Mouse (Mus musculus) midbrain, embryonic 16.5 days (tissue): ENCODE results near the gene Cntnap2. TPM values are rescaled to one million over a fixed set of nuclear protein-coding genes. Genes with fewer than 3 reads are reported as not detected.
A peak's percentile ranks its signal among the peaks of the same experiment; 100 is the strongest.
"Not testable (repeated sequence)": the region's sequence is repeated elsewhere in the genome, so short reads cannot be mapped to it uniquely, and the experiment has no call there.

Experiments used
- ATAC-seq: fragments of 200-750 bp; cut with Nextera tagmentation; 2 replicates; pipeline ENCODE4 v1.8.0; 2017; ENCODE audit warnings: moderate TSS enrichment
- H3K27ac ChIP-seq: fragments of 300-500 bp; sonication (generic); 2 replicates; pipeline ENCODE4 v1.5.1; 2014; ENCODE audit warnings: mild to moderate bottlenecking, low read length, mixed read lengths
- H3K27me3 ChIP-seq: fragments of 300-500 bp; sonication (generic); 2 replicates; pipeline ENCODE4 v1.6.1; 2014; ENCODE audit warnings: low read depth, low read length, mixed read lengths; ENCODE audit not compliant: control insufficient read depth, insufficient read depth
- H3K36me3 ChIP-seq: fragments of 300-500 bp; sonication (generic); 2 replicates; pipeline ENCODE4 v1.6.1; 2014; ENCODE audit warnings: mild to moderate bottlenecking, low read length, moderate library complexity, mixed read lengths; ENCODE audit not compliant: control insufficient read depth, insufficient read depth
- H3K4me1 ChIP-seq: fragments of 300-500 bp; sonication (generic); 2 replicates; pipeline ENCODE4 v1.6.1; 2014; ENCODE audit warnings: mild to moderate bottlenecking, low read length, mixed read lengths; ENCODE audit not compliant: control insufficient read depth, insufficient read depth
- H3K4me2 ChIP-seq: fragments of 300-500 bp; sonication (generic); 2 replicates; pipeline ENCODE4 v1.6.1; 2014; ENCODE audit warnings: mild to moderate bottlenecking, low read length, mixed read lengths
- H3K4me3 ChIP-seq: fragments of 300-500 bp; sonication (generic); 2 replicates; pipeline ENCODE4 v1.5.1; 2014; ENCODE audit warnings: low read depth, mild to moderate bottlenecking, low read length, moderate library complexity, mixed read lengths
- H3K9ac ChIP-seq: fragments of 300-500 bp; sonication (generic); 2 replicates; pipeline ENCODE4 v1.6.1; 2014; ENCODE audit warnings: low read depth, low read length, mixed read lengths
- H3K9me3 ChIP-seq: fragments of 300-500 bp; sonication (generic); replicated peaks from 2 replicates; pipeline ENCODE4 v1.6.1; 2014; ENCODE audit warnings: mild to moderate bottlenecking, low read length, mixed read lengths; ENCODE audit not compliant: control insufficient read depth, poor library complexity, severe bottlenecking
- WGBS: fragments of 180-500 bp; shearing (Covaris S2); extraction: QIAGEN DNeasy Blood & Tissue Kit; methylation state at CpG from one replicate; pipeline ENCODE4 v1.1.7; 2014; 5-methylcytosine and 5-hydroxymethylcytosine counted together
- polyA plus RNA-seq: library from polyadenylated mRNA; unstranded; fragments of >200 nt; fragmentation: Nextera tagmentation; extraction: Ambion mirVana; gene quantifications from 2 replicates; pipeline ENCODE4 v1.2.1, GENCODE M21; 2015

Cntnap2 gene
- polyA plus RNA-seq, 1 experiment from 2014 or later: 63.5 TPM

DNA sequence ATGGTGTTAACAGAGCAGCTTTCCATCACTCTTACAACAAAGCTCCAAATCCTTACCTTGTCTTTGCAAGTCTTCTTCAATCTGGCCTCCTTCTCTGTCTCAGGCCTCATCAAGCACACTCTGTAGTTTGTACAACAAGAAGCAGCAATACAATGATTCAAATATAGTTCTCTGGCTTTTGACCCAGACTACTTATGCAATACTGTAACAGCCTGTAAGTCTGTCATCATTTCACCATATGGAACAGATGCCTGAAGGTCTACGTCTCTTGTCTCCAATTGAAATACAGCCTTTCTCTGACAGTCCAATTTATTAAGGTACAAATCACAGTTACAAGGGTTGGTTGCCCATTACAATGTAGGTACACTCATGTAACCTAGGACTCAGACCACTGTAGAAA lies 1453.7 kb downstream of the Cntnap2 start:
- Histone ChIP-seq H3K4me1 (no peaks in the 10 kb centered on the region), H3K27ac (no peak overlapping the region), H3K27me3 (no peaks in the 10 kb centered on the region), H3K4me2 (no peak overlapping the region), H3K36me3 (no peaks in the 10 kb centered on the region), H3K4me3 (no peak overlapping the region), H3K9me3 (no peaks in the 10 kb centered on the region), H3K9ac (no peak overlapping the region)
- WGBS: 97% methylated on average over 1 of the region's 1 CpGs
- no peak for ATAC-seq

DNA sequence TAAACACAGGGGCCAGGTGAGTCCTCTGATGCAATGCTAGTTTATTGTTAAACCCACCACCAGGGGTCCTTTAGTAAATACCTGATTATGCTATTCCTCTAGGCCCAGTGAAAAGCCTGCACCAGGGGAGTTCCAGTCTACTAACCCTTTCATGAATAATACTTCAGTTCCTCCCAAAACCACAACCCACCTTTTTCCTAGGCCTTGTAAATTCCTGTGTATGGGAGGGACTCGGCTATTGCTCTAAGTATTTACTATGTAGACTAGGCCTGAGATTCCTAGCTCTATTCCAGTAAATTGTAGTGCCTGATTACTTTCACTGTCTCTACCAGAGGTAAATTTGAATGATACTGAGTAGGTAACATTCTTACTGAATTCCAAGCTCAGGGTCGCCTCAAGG lies 1478.4 kb downstream of the Cntnap2 start:
- H3K4me3 ChIP-seq, ATAC-seq, H3K27me3 ChIP-seq, H3K4me2 ChIP-seq, H3K9ac ChIP-seq, H3K4me1 ChIP-seq, H3K9me3 ChIP-seq, H3K27ac ChIP-seq, H3K36me3 ChIP-seq: not testable (repeated sequence)
- 92% methylated on average over 2 of the region's 2 CpGs for WGBS

DNA sequence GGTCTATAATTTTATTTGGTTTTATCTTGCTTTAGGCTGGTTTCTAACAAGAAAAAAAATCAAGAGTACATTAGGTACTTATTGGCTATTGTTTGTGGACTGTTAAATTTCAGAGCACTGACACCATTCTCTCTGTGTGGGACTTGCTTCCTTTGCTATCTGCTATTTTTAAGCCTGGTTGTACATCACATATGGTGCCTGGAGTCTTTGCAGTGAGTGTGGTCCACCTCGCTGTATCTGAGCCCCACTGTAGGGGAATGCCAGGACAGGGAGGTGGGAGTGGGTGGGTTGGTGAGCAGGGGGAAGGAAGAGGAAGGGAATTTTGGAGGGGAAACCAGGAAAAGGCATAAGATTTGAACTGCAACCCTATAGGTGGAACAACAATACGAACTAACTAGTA lies 1504.3 kb downstream of the Cntnap2 start:
- Histone ChIP-seq H3K4me3 (no peak overlapping the region), H3K4me2 (no peak overlapping the region), H3K4me1 (peaks cover 3% of the 10 kb centered on the region), H3K27me3 (no peaks in the 10 kb centered on the region), H3K9me3 (no peaks in the 10 kb centered on the region), H3K36me3 (no peaks in the 10 kb centered on the region), H3K27ac (no peak overlapping the region), H3K9ac (no peak overlapping the region)
- WGBS: 96% methylated on average over 2 of the region's 2 CpGs
- no peak for ATAC-seq

DNA sequence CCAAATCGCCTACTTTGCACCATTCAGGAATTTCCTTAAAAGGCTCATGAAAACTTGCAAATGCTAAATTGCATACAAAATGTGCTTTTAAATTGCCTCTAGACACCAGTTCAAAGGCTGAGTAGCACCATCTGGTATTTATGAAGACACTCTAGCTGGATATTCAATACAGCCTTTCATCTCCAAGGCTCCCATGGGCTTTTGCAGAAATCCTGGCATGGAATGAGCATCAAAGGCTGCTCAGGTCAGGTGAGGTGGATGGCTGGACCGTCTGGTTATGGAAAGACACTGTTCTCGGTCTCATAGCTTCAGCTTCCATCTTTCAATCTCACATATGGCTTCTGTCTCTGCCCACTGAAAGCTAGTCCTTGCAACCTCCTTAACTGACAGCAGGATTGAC lies 1515.9 kb downstream of the Cntnap2 start:
- no peaks in the 10 kb centered on the region for H3K27me3 ChIP-seq
- no peaks in the 10 kb centered on the region for H3K36me3 ChIP-seq
- H3K27ac ChIP-seq: no peak overlapping the region
- ATAC-seq: no peak
- H3K4me1 ChIP-seq: no peaks in the 10 kb centered on the region
- H3K4me3 ChIP-seq: no peak overlapping the region
- no peaks in the 10 kb centered on the region for H3K9me3 ChIP-seq
- no peak overlapping the region for H3K9ac ChIP-seq
- whole genome bisulfite sequencing: 63% methylated on average over 3 of the region's 3 CpGs
- no peak overlapping the region for H3K4me2 ChIP-seq

DNA sequence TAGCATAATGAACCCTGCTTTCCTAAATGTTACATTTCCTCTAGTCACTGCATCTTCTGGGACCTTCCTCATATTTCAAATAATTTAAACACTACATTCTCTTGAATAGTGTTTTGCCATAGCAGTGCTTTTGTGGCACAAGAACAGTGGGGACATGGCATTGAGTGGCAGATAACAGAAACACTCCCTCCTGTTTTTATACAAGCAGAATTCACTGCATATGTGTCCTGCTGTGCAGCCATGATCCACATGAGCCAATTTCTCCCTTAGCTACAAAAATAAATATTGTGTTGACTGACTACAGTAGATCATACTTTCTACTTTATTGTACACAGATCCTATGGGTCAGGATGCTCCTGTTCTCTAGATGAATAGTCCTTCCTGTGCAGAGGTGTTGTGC lies 1553.2 kb downstream of the Cntnap2 start:
- H3K36me3 ChIP-seq: no peaks in the 10 kb centered on the region
- 0 out of 2 replicates have a peak, but pooled peaks cover 3% of the 10 kb centered on the region for H3K4me1 ChIP-seq
- H3K4me2 ChIP-seq: no peak overlapping the region
- H3K4me3 ChIP-seq: no peak overlapping the region
- no peak overlapping the region for H3K9ac ChIP-seq
- no peak for ATAC-seq
- H3K27ac ChIP-seq: 0 out of 2 replicates have a peak overlapping the region, but pooled peaks have one; percentile 22
- H3K9me3 ChIP-seq: no peaks in the 10 kb centered on the region
- no peaks in the 10 kb centered on the region for H3K27me3 ChIP-seq

DNA sequence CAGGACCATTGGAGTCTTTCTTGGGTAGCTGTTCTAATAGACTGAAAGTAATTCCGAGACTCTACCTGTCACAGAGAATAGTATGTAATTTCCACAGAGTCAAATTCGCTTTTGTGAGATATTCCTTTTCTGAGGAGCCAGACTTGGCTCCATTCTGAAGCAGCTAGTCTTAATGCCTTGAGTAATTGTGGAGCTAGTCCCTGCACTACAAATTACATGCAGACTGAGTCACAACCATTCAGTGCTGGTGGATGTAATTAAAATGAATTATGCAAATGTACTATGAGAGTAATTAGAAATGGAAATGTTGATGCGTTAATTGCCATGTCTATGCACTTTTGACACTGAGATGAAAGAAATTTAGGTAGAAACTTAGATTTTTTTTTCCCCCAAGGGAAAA lies 1553.7 kb downstream of the Cntnap2 start:
- Histone ChIP-seq H3K9me3 (no peaks in the 10 kb centered on the region), H3K9ac (no peak overlapping the region), H3K4me3 (no peak overlapping the region), H3K4me1 (0 out of 2 replicates have a peak, but pooled peaks cover 3% of the 10 kb centered on the region), H3K27me3 (no peaks in the 10 kb centered on the region), H3K4me2 (no peak overlapping the region), H3K27ac (no peak overlapping the region), H3K36me3 (no peaks in the 10 kb centered on the region)
- ATAC-seq: 0 out of 2 replicates have a peak, but pooled peaks have one; percentile 78
- WGBS: 73% methylated on average over 3 of the region's 3 CpGs

DNA sequence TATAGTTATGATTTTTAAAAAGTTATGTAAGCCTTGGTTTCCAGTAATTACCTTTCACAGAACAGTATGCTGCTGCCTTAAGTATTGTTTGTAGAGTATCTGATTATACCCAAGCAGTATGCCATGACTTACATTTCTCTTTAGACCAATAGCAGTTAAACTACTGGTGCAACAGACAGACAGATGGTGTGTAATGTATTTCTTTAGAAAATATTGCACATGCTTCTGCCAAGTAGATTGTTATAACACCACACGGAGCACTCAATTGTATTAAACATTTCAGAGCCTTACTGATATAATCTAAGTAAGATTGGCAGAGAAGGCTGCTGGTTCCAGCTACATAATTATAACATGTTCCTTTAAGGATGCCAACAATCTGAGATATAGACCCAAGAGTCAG lies 1609.9 kb downstream of the Cntnap2 start:
- Histone ChIP-seq H3K9me3 (no peaks in the 10 kb centered on the region), H3K4me1 (0 out of 2 replicates have a peak, but pooled peaks cover 2% of the 10 kb centered on the region), H3K4me2 (no peak overlapping the region), H3K4me3 (no peak overlapping the region), H3K27me3 (no peaks in the 10 kb centered on the region), H3K9ac (no peak overlapping the region), H3K36me3 (no peaks in the 10 kb centered on the region), H3K27ac (no peak overlapping the region)
- no peak for ATAC-seq
- 61% methylated on average over 1 of the region's 1 CpGs for WGBS

DNA sequence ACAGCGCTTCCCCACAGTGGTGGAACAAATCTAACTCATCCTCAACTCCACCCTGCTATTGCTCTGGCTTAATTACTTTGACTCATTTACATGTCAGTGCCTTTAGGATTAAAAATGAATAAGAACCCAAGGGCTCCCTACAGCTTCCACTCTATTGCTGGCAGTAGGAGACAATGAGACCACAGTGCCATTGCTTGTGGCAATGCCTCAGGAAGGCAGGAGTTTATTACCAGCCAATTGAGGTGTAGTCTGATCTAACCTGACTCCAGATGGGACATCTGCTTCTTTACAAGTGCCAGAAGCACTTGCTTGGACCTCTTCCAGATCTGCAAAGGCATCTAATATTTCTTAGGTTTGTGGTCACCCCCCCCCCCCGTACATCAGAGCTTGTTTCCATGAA lies 1615.9 kb downstream of the Cntnap2 start:
- ATAC-seq: no peak
- Histone ChIP-seq H3K4me1 (no peaks in the 10 kb centered on the region), H3K4me2 (no peak overlapping the region), H3K9ac (no peak overlapping the region), H3K36me3 (no peaks in the 10 kb centered on the region), H3K27ac (no peak overlapping the region), H3K4me3 (no peak overlapping the region), H3K27me3 (no peaks in the 10 kb centered on the region), H3K9me3 (no peaks in the 10 kb centered on the region)
- 86% methylated on average over 2 of the region's 2 CpGs for WGBS

DNA sequence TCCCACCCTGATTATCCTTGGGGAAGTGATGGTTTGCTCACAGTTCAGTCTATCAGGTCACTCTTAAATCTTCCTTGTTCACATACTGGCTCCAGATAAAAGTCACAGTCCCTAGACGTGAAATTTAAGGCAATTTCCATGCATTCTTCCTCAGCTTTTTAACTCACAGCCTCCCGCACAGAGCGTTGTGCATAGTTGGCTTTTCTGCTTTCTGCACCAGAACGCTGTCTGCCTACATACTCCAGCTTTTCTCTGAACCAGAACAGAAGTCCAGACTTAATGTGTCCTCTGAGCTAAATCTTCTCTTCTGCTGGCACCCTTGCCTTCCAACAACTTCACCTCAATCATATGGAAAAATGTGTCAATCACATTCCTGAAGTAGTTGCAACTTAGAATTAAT lies 1616.5 kb downstream of the Cntnap2 start:
- H3K9me3 ChIP-seq: no peaks in the 10 kb centered on the region
- no peak overlapping the region for H3K4me2 ChIP-seq
- 90% methylated on average over 4 of the region's 4 CpGs for WGBS
- H3K27me3 ChIP-seq: no peaks in the 10 kb centered on the region
- H3K4me3 ChIP-seq: no peak overlapping the region
- H3K27ac ChIP-seq: no peak overlapping the region
- no peak overlapping the region for H3K9ac ChIP-seq
- H3K36me3 ChIP-seq: no peaks in the 10 kb centered on the region
- no peaks in the 10 kb centered on the region for H3K4me1 ChIP-seq
- no peak for ATAC-seq

DNA sequence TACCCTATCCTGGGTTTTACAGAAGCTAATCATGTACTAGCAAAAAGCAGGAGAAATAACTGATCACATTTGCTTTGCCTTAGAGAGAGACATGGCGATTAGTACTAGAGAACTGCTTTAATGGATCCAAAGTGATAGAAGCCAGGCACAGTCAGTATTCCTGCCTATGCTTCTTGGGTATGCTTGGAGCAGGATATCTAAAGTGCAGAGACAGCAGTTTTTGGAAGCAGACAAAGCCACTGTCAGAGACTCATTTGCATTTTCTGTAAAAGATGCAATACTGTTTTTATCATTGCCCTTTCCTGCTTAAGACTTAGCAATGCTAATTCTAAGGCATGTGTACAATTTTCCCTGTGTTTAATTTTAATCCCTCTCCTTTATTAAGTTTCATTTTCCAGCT lies 1637.0 kb downstream of the Cntnap2 start:
- no peak for ATAC-seq
- Histone ChIP-seq H3K27ac (no peak overlapping the region), H3K4me1 (no peaks in the 10 kb centered on the region), H3K4me2 (no peak overlapping the region), H3K9me3 (no peaks in the 10 kb centered on the region), H3K9ac (no peak overlapping the region), H3K36me3 (no peaks in the 10 kb centered on the region), H3K27me3 (no peaks in the 10 kb centered on the region), H3K4me3 (no peak overlapping the region)
- 69% methylated on average over 1 of the region's 1 CpGs for WGBS
